22 mouse cellular contexts compared by ENCODE assay signal in the genomic region with DNA sequence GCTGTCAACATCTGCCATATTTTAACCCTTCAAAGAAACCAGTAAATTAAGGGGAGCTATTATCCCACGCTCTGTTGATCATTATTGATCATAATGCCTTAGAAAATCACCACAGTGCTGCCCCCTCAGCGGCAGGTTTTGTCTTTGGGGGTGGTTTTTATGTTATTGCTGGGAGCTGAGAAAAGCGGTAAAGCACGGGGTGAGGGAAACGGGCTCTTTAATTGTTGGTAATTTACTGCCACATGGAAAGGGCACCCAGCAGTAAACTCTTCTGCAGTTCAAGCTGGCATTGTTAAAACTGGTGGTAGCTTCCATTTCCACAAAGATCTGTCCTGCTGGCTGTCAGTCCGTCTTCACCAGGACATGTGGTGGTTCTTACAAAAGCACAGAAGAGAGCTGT.
DNase-seq lines count a peak whose midpoint lies in the region; ATAC-seq and TF ChIP-seq lines count a peak whose summit lies in the region.
"Had no signal": no experiment of that assay in that cellular context is flagged by ENCODE, and none has a peak within 500 bp of the region (broad histone marks: within the 10 kb centered on the region; RNA-seq: fewer than 3 reads in every experiment).

No protein-coding gene starts in this region.

- H3K36me3 ChIP-seq in hindbrain, postnatal 0 days (ENCODE audit: insufficient read depth, low read length): no peaks in the 10 kb centered on the region
- no peaks in the 10 kb centered on the region for H3K36me3 ChIP-seq in hindbrain, embryonic 11.5 days (ENCODE audit: control insufficient read depth, insufficient read depth, low read length)
- H3K36me3 ChIP-seq in forebrain, embryonic 15.5 days: no peaks in the 10 kb centered on the region
- H3K36me3 ChIP-seq in neural tube, embryonic 14.5 days (ENCODE audit: control insufficient read depth, insufficient read depth, low read length): no peaks in the 10 kb centered on the region
- H3K36me3 ChIP-seq: heart, embryonic 13.5 days; hindbrain, embryonic 10.5 days; intestine, embryonic 15.5 days had no signal

- H3K4me2 ChIP-seq in hindbrain, postnatal 0 days (ENCODE audit: low read depth, low read length): no peak overlapping the region
- no peak overlapping the region for H3K4me2 ChIP-seq in hindbrain, embryonic 11.5 days (replicated peaks; ENCODE audit: low read depth, low read length)
- no peak overlapping the region for H3K4me2 ChIP-seq in forebrain, embryonic 15.5 days (replicated peaks)
- H3K4me2 ChIP-seq in neural tube, embryonic 14.5 days (ENCODE audit: low read depth, low read length): no peak overlapping the region
- H3K4me2 ChIP-seq: heart, embryonic 13.5 days; intestine, embryonic 15.5 days; midbrain, embryonic 11.5 days had no signal

- no peak overlapping the region for H3K4me3 ChIP-seq in hindbrain, postnatal 0 days (ENCODE audit: low read length)
- H3K4me3 ChIP-seq in hindbrain, embryonic 11.5 days (ENCODE audit: low read depth, low read length): no peak overlapping the region
- no peak overlapping the region for H3K4me3 ChIP-seq in forebrain, embryonic 15.5 days
- no peak overlapping the region for H3K4me3 ChIP-seq in neural tube, embryonic 14.5 days (ENCODE audit: low read depth, low read length)
- H3K4me3 ChIP-seq: erythroblast, embryonic 14.5 days; heart, embryonic 13.5 days; hindbrain, embryonic 10.5 days; intestine, embryonic 15.5 days had no signal

- intact Hi-C loops in left cerebral cortex, postnatal 10 days (cut with DNase I): no loop called here

- no peaks in the 10 kb centered on the region for H3K4me1 ChIP-seq in hindbrain, postnatal 0 days (ENCODE audit: insufficient read depth, low read length)
- no peaks in the 10 kb centered on the region for H3K4me1 ChIP-seq in hindbrain, embryonic 11.5 days (replicated peaks; ENCODE audit: control insufficient read depth, insufficient read depth, low read length)
- peaks cover 15% of the 10 kb centered on the region for H3K4me1 ChIP-seq in forebrain, embryonic 15.5 days
- H3K4me1 ChIP-seq in neural tube, embryonic 14.5 days (ENCODE audit: control insufficient read depth, insufficient read depth, low read length): no peaks in the 10 kb centered on the region
- H3K4me1 ChIP-seq: intestine, embryonic 15.5 days had no signal

- DNase-seq in hindbrain, postnatal 0 days (ENCODE audit: low spot score): no peak
- no peak for DNase-seq in hindbrain, embryonic 11.5 days (ENCODE audit: low spot score)
- DNase-seq in forelimb bud, embryonic 11.5 days (ENCODE audit: low read depth, low spot score): peak; percentile 16
- no peak for DNase-seq in left cerebral cortex, postnatal 10 days (ENCODE audit: extremely low spot score in 1 of 2, low spot score in 2 of 2)
- no peak for DNase-seq in cerebellum, postnatal 25 days
- DNase-seq: cerebellum, adult 11 months; heart, postnatal 10 days; kidney, adult 2 months; kidney, postnatal 4 days; lung, postnatal 36 days; thymus, adult 18-20 months; thymus, postnatal 36 days had no signal

- no peak overlapping the region; the same call in 1 of the 2 replicates for H3K27ac ChIP-seq in hindbrain, postnatal 0 days
- no peak overlapping the region for H3K27ac ChIP-seq in hindbrain, embryonic 11.5 days (ENCODE audit: low read depth, low read length)
- H3K27ac ChIP-seq in forebrain, embryonic 15.5 days (replicated peaks): peak overlapping the region; percentile 58; the same call in 1 of the 2 replicates
- H3K27ac ChIP-seq in neural tube, embryonic 14.5 days (ENCODE audit: low read depth, low read length): no peak overlapping the region
- H3K27ac ChIP-seq: heart, embryonic 13.5 days; hindbrain, embryonic 10.5 days; intestine, embryonic 15.5 days; stomach, postnatal 0 days had no signal

- 43% methylated on average over 6 of the region's 6 CpGs for WGBS in hindbrain, postnatal 0 days
- WGBS in hindbrain, embryonic 11.5 days: 70% methylated on average over 6 of the region's 6 CpGs
- 12% methylated on average over 6 of the region's 6 CpGs for WGBS in forebrain, embryonic 15.5 days
- WGBS in neural tube, embryonic 14.5 days: 7% methylated on average over 6 of the region's 6 CpGs

- H3K9ac ChIP-seq in hindbrain, postnatal 0 days (replicated peaks; ENCODE audit: low read length): no peak overlapping the region
- no peak overlapping the region for H3K9ac ChIP-seq in hindbrain, embryonic 11.5 days (ENCODE audit: low read depth, low read length)
- no peak overlapping the region for H3K9ac ChIP-seq in forebrain, embryonic 15.5 days (replicated peaks)
- H3K9ac ChIP-seq in neural tube, embryonic 14.5 days (replicated peaks; ENCODE audit: low read depth, low read length): no peak overlapping the region
- H3K9ac ChIP-seq: heart, embryonic 13.5 days; intestine, embryonic 15.5 days had no signal

- no peaks in the 10 kb centered on the region for H3K27me3 ChIP-seq in hindbrain, postnatal 0 days (ENCODE audit: insufficient read depth, low read length)
- no peaks in the 10 kb centered on the region for H3K27me3 ChIP-seq in hindbrain, embryonic 11.5 days (ENCODE audit: control insufficient read depth, insufficient read depth, low read length)
- no peaks in the 10 kb centered on the region for H3K27me3 ChIP-seq in forebrain, embryonic 15.5 days
- no peaks in the 10 kb centered on the region for H3K27me3 ChIP-seq in neural tube, embryonic 14.5 days (ENCODE audit: control insufficient read depth, insufficient read depth, low read length)
- H3K27me3 ChIP-seq: heart, embryonic 13.5 days; intestine, embryonic 15.5 days had no signal

- ATAC-seq in hindbrain, postnatal 0 days: no peak
- ATAC-seq in hindbrain, embryonic 11.5 days (ENCODE audit: low FRiP score): no peak
- peak; percentile 58; the same call in 1 of the 2 replicates for ATAC-seq in forebrain, embryonic 15.5 days (replicated peaks)
- peak; percentile 60; the same call in 1 of the 2 replicates for ATAC-seq in neural tube, embryonic 14.5 days (ENCODE audit: low read depth)
- ATAC-seq: CD4-positive, CD25-positive, alpha-beta regulatory T cell, adult 4 months; intestine, embryonic 15.5 days; midbrain, embryonic 16.5 days had no signal

- TF ChIP-seq CTCF in hindbrain, postnatal 0 days (IDR thresholded peaks at IDR 0.05; ENCODE audit: low read depth): 0 out of 2 replicates have a peak, but pooled peaks have one; percentile 2

- H3K9me3 ChIP-seq in hindbrain, postnatal 0 days (ENCODE audit: low read length): no peaks in the 10 kb centered on the region
- H3K9me3 ChIP-seq in hindbrain, embryonic 11.5 days (ENCODE audit: control insufficient read depth, low read length): no peaks in the 10 kb centered on the region
- H3K9me3 ChIP-seq in forebrain, embryonic 15.5 days: no peaks in the 10 kb centered on the region
- no peaks in the 10 kb centered on the region for H3K9me3 ChIP-seq in neural tube, embryonic 14.5 days (ENCODE audit: control insufficient read depth, low read length)
- H3K9me3 ChIP-seq: heart, embryonic 13.5 days; hindbrain, embryonic 10.5 days; intestine, embryonic 15.5 days had no signal

Comparison
In these comparisons a context has a peak if more than half of its experiments do, and no peak if none do; other contexts are left out.
1. ATAC-seq: peak in forebrain, embryonic 15.5 days (single experiment) and neural tube, embryonic 14.5 days (single experiment); none in hindbrain, postnatal 0 days (single experiment) and hindbrain, embryonic 11.5 days (single experiment).